Mouse (Mus musculus): ENCODE data around the gene Dnmt1. TPM values are rescaled to one million over a fixed set of nuclear protein-coding genes. Genes with fewer than 3 reads are reported as not detected.

Gene Dnmt1
- total and polyA plus RNA-seq, 3 experiments, result 412 to 1,953 (median 681) TPM

DNA sequence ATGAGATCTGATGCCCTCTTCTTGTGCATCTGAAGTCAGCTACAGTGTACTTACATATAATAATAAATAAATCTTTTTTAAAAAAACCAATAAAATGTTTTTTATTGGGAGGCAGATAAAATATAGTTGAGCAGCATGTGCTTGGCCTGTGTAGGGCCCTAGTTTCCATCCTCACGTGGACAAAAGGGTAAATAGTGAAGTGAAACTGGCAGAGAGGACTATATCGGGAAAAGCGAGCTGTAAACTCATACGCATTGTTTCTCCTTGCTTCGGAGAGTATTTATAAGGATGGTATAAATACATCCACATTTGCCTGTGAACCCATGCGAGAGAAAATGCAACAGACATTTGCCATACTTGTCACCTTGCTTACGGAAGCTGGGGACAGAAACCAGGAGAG is 20.1 kb upstream of the Dnmt1 start:
- Histone ChIP-seq H3K79me2 (ENCODE audit: control insufficient read depth, insufficient read depth, low read length, poor library complexity) (no peaks in the 10 kb centered on the region; the same call in 1 of the 2 replicates), H3K27ac (ENCODE audit: control insufficient read depth, low read depth, low read length) (no peak overlapping the region), H3K4me3 (ENCODE audit: control insufficient read depth in 1 of 2, insufficient read depth in 1 of 2, low read depth in 2 of 2, low read length in 2 of 2) (no peak overlapping the region), H3K9ac (ENCODE audit: control insufficient read depth, low read depth, low read length, poor library complexity, severe bottlenecking) (no peak overlapping the region), H3K36me3 (ENCODE audit: control insufficient read depth in 1 of 2, insufficient read depth in 2 of 2, low read length in 2 of 2) (peaks cover 0 to 15% of the 10 kb centered on the region in 2 experiments; a peak in 2 of 4 replicates), H3K27me3 (ENCODE audit: control insufficient read depth in 1 of 2, insufficient read depth in 2 of 2, low read length in 2 of 2) (peaks cover 4 to 7% of the 10 kb centered on the region in 2 experiments; a peak in 3 of 4 replicates), H3K4me1 (ENCODE audit: control insufficient read depth in 1 of 2, insufficient read depth in 2 of 2, low read length in 2 of 2) (peaks cover 10 to 31% of the 10 kb centered on the region in 2 experiments), H3K9me3 (replicated peaks; ENCODE audit: insufficient read depth, low read length) (no peaks in the 10 kb centered on the region)
- no peak for DNase-seq (ENCODE audit: low read depth, low spot score)
- TF ChIP-seq MAFK (IDR thresholded peaks at IDR 0.05; ENCODE audit: borderline replicate concordance, low read depth, low read length) (no peak), HCFC1 (IDR thresholded peaks at IDR 0.05; ENCODE audit: low read depth, low read length) (no peak), MAZ (IDR thresholded peaks at IDR 0.05; ENCODE audit: low read depth, low read length) (no peak), ETS1 (IDR thresholded peaks at IDR 0.05; ENCODE audit: low read depth, low read length) (no peak)

GRCm38 (mm10) chr9:20979181-20979580 is 19.5 kb upstream of the Dnmt1 start:
- no peaks in the 10 kb centered on the region; the same call in 1 of the 2 replicates for H3K79me2 ChIP-seq (ENCODE audit: control insufficient read depth, insufficient read depth, low read length, poor library complexity)
- H3K27ac ChIP-seq (ENCODE audit: control insufficient read depth, low read depth, low read length), result no peak overlapping the region
- peaks cover 10 to 36% of the 10 kb centered on the region in 2 experiments for H3K4me1 ChIP-seq (ENCODE audit: control insufficient read depth in 1 of 2, insufficient read depth in 2 of 2, low read length in 2 of 2)

GRCm38 (mm10) chr9:20978409-20979095 is 18.9 kb upstream of the Dnmt1 start:
- no peaks in the 10 kb centered on the region for H3K9me3 ChIP-seq (replicated peaks; ENCODE audit: insufficient read depth, low read length)
- peaks cover 4 to 7% of the 10 kb centered on the region in 2 experiments; a peak in 3 of 4 replicates for H3K27me3 ChIP-seq (ENCODE audit: control insufficient read depth in 1 of 2, insufficient read depth in 2 of 2, low read length in 2 of 2)
- H3K36me3 ChIP-seq (ENCODE audit: control insufficient read depth in 1 of 2, insufficient read depth in 2 of 2, low read length in 2 of 2), result peaks cover 0 to 19% of the 10 kb centered on the region in 2 experiments; a peak in 2 of 4 replicates
- no peak overlapping the region for H3K9ac ChIP-seq (ENCODE audit: control insufficient read depth, low read depth, low read length, poor library complexity, severe bottlenecking)
- no peak for DNase-seq (ENCODE audit: low read depth, low spot score)
- peaks cover 13 to 41% of the 10 kb centered on the region in 2 experiments for H3K4me1 ChIP-seq (ENCODE audit: control insufficient read depth in 1 of 2, insufficient read depth in 2 of 2, low read length in 2 of 2)
- no peak overlapping the region for H3K27ac ChIP-seq (ENCODE audit: control insufficient read depth, low read depth, low read length)
- TF ChIP-seq SMC3 (IDR thresholded peaks at IDR 0.05; ENCODE audit: low read depth, low read length), result no peak
- TF ChIP-seq USF2 (IDR thresholded peaks at IDR 0.05; ENCODE audit: borderline replicate concordance in 1 of 2, insufficient read depth in 1 of 2, low read depth in 1 of 2, low read length in 2 of 2), result no peak
- TF ChIP-seq MAFK (IDR thresholded peaks at IDR 0.05; ENCODE audit: borderline replicate concordance, low read depth, low read length), result no peak
- TF ChIP-seq UBTF (IDR thresholded peaks at IDR 0.05; ENCODE audit: borderline replicate concordance, insufficient read depth, low read depth, low read length), result no peak
- no peak for TF ChIP-seq MEF2A (IDR thresholded peaks at IDR 0.05; ENCODE audit: extremely low read depth, insufficient replicate concordance, low read depth, low read length, poor library complexity, severe bottlenecking)
- TF ChIP-seq GATA1 (IDR thresholded peaks at IDR 0.05; ENCODE audit: low read depth, low read length), result no peak
- no peak for TF ChIP-seq BHLHE40 (IDR thresholded peaks at IDR 0.05; ENCODE audit: borderline replicate concordance, low read depth, low read length)
- TF ChIP-seq EP300 (IDR thresholded peaks at IDR 0.05; ENCODE audit: low read depth in 1 of 2, low read length in 2 of 2), result no peak
- TF ChIP-seq TAL1 (IDR thresholded peaks at IDR 0.05; ENCODE audit: low read length), result no peak
- TF ChIP-seq NELFE (IDR thresholded peaks at IDR 0.05; ENCODE audit: low read depth, low read length), result no peak
- no peaks in the 10 kb centered on the region; the same call in 1 of the 2 replicates for H3K79me2 ChIP-seq (ENCODE audit: control insufficient read depth, insufficient read depth, low read length, poor library complexity)
- H3K4me3 ChIP-seq (ENCODE audit: control insufficient read depth in 1 of 2, insufficient read depth in 1 of 2, low read depth in 2 of 2, low read length in 2 of 2), result no peak overlapping the region

More at GRCm38 (mm10) chr9:20979181-20979580, 19.5 kb upstream of the Dnmt1 start:
- H3K4me3 ChIP-seq (ENCODE audit: control insufficient read depth in 1 of 2, insufficient read depth in 1 of 2, low read depth in 2 of 2, low read length in 2 of 2), result no peak overlapping the region
- no peak for DNase-seq (ENCODE audit: low read depth, low spot score)
- peaks cover 4 to 7% of the 10 kb centered on the region in 2 experiments; a peak in 3 of 4 replicates for H3K27me3 ChIP-seq (ENCODE audit: control insufficient read depth in 1 of 2, insufficient read depth in 2 of 2, low read length in 2 of 2)
- H3K9me3 ChIP-seq (replicated peaks; ENCODE audit: insufficient read depth, low read length), result no peaks in the 10 kb centered on the region
- no peak overlapping the region for H3K9ac ChIP-seq (ENCODE audit: control insufficient read depth, low read depth, low read length, poor library complexity, severe bottlenecking)
- peaks cover 0 to 16% of the 10 kb centered on the region in 2 experiments; a peak in 2 of 4 replicates for H3K36me3 ChIP-seq (ENCODE audit: control insufficient read depth in 1 of 2, insufficient read depth in 2 of 2, low read length in 2 of 2)
- TF ChIP-seq BHLHE40 (IDR thresholded peaks at IDR 0.05; ENCODE audit: borderline replicate concordance, low read depth, low read length) (no peak), POLR2A (IDR thresholded peaks at IDR 0.05; ENCODE audit: control insufficient read depth in 1 of 2, insufficient read depth in 1 of 2, low read depth in 1 of 2, low read length in 2 of 2, poor library complexity in 1 of 2) (no peak), MYC (IDR thresholded peaks at IDR 0.05; ENCODE audit: low read depth, low read length) (no peak), CHD2 (IDR thresholded peaks at IDR 0.05; ENCODE audit: low read length) (no peak), MAX (IDR thresholded peaks at IDR 0.05; ENCODE audit: low read length) (no peak), RCOR1 (IDR thresholded peaks at IDR 0.05; ENCODE audit: low read depth, low read length) (no peak), MYB (IDR thresholded peaks at IDR 0.05; ENCODE audit: low read depth, low read length) (no peak), ZMIZ1 (IDR thresholded peaks at IDR 0.05; ENCODE audit: low read depth, low read length) (no peak), POLR2AphosphoS5 (IDR thresholded peaks at IDR 0.05; ENCODE audit: borderline replicate concordance, low read depth, low read length) (no peak), GABPA (IDR thresholded peaks at IDR 0.05; ENCODE audit: low read depth, low read length) (no peak), MEF2A (IDR thresholded peaks at IDR 0.05; ENCODE audit: extremely low read depth, insufficient replicate concordance, low read depth, low read length, poor library complexity, severe bottlenecking) (no peak), HCFC1 (IDR thresholded peaks at IDR 0.05; ENCODE audit: low read depth, low read length) (no peak), MAFK (IDR thresholded peaks at IDR 0.05; ENCODE audit: borderline replicate concordance, low read depth, low read length) (no peak), CHD1 (IDR thresholded peaks at IDR 0.05; ENCODE audit: low read depth, low read length) (no peak), TBP (IDR thresholded peaks at IDR 0.05; ENCODE audit: low read depth, low read length) (no peak), EP300 (IDR thresholded peaks at IDR 0.05; ENCODE audit: low read depth in 1 of 2, low read length in 2 of 2) (no peak), USF1 (IDR thresholded peaks at IDR 0.05; ENCODE audit: low read depth, low read length) (no peak), MXI1 (IDR thresholded peaks at IDR 0.05; ENCODE audit: low read depth, low read length) (no peak), RAD21 (IDR thresholded peaks at IDR 0.05; ENCODE audit: low read depth, low read length) (no peak), E2F4 (IDR thresholded peaks at IDR 0.05; ENCODE audit: borderline replicate concordance, low read depth, low read length) (no peak)
